Mouse (Mus musculus) hematopoietic stem cell, adult 5-6 weeks (primary cell): ENCODE results near the gene Blm. TPM values are rescaled to one million over a fixed set of nuclear protein-coding genes. Genes with fewer than 3 reads are reported as not detected.
"Not testable (repeated sequence)": the region's sequence is repeated elsewhere in the genome, so short reads cannot be mapped to it uniquely, and the experiment has no call there.

Source experiments
- ATAC-seq, 2 experiments: fragments of 125-278 bp in 1 of 2; replicated peaks in 1 of 2; 2 replicates each; pipeline ENCODE4 v1.8.0; 2016 to 2017; ENCODE audit warnings: inconsistent platforms in 2 of 2, mild to moderate bottlenecking in 2 of 2, moderate number of reproducible peaks in 2 of 2, low read depth in 1 of 2, moderate TSS enrichment in 1 of 2; ENCODE audit not compliant: low FRiP score in 2 of 2, poor library complexity in 2 of 2, severe bottlenecking in 2 of 2, insufficient read depth in 1 of 2, low TSS enrichment in 1 of 2
- total RNA-seq: library from RNA; stranded (forward); fragments of 172-1452, 232-1000 nt; gene quantifications from 2 replicates; pipeline ENCODE4 v1.2.3, GENCODE M21; 2017

Gene Blm
- total RNA-seq, 1 experiment from 2014 or later, result 37.3 TPM

- no peak for ATAC-seq
Measured at GRCm38 (mm10) chr7:80548513-80549260, 13.8 kb upstream of the Blm start.

- no peak; a peak in 1 of 4 replicates for ATAC-seq
Measured at GRCm38 (mm10) chr7:80542139-80542831, 7.4 kb upstream of the Blm start.

GRCm38 (mm10) chr7:80539581-80539980 lies 4.7 kb upstream of the Blm start:
- no peak for ATAC-seq

GRCm38 (mm10) chr7:80534291-80535008 lies 469 bp downstream of the Blm start:
- peak; percentile 19 to 40; a peak in 2 of 4 replicates for ATAC-seq

- no peak for ATAC-seq
Measured at GRCm38 (mm10) chr7:80531087-80531486, 3.8 kb downstream of the Blm start.

- no peak for ATAC-seq
Measured at GRCm38 (mm10) chr7:80530646-80531045, 4.3 kb downstream of the Blm start.

GRCm38 (mm10) chr7:80526698-80527097 lies 8.2 kb downstream of the Blm start:
- no peak for ATAC-seq

GRCm38 (mm10) chr7:80512408-80513085 lies 22.4 kb downstream of the Blm start:
- no peak for ATAC-seq

- ATAC-seq, result not testable (repeated sequence)
Measured at GRCm38 (mm10) chr7:80507697-80508096, 27.2 kb downstream of the Blm start.

GRCm38 (mm10) chr7:80506007-80506406 lies 28.9 kb downstream of the Blm start:
- no peak for ATAC-seq

GRCm38 (mm10) chr7:80504920-80505319 lies 30.0 kb downstream of the Blm start:
- ATAC-seq, result no peak

- ATAC-seq, result peak; percentile 46 to 53; a peak in 1 of 4 replicates
Measured at GRCm38 (mm10) chr7:80501006-80501405, 33.9 kb downstream of the Blm start.

- no peak for ATAC-seq
Measured at GRCm38 (mm10) chr7:80500099-80500498, 34.8 kb downstream of the Blm start.

GRCm38 (mm10) chr7:80499190-80499962 lies 35.5 kb downstream of the Blm start:
- ATAC-seq, result no peak

- no peak for ATAC-seq
Measured at GRCm38 (mm10) chr7:80496656-80497055, 38.3 kb downstream of the Blm start.

- ATAC-seq, result peak in 1 of 2 experiments; percentile 29; a peak in 1 of 4 replicates
Measured at GRCm38 (mm10) chr7:80495210-80495609, 39.7 kb downstream of the Blm start.

GRCm38 (mm10) chr7:80491995-80492394 lies 42.9 kb downstream of the Blm start:
- no peak for ATAC-seq
